Mouse (Mus musculus): ENCODE results near the gene Wdhd1.

Wdhd1 gene

DNA sequence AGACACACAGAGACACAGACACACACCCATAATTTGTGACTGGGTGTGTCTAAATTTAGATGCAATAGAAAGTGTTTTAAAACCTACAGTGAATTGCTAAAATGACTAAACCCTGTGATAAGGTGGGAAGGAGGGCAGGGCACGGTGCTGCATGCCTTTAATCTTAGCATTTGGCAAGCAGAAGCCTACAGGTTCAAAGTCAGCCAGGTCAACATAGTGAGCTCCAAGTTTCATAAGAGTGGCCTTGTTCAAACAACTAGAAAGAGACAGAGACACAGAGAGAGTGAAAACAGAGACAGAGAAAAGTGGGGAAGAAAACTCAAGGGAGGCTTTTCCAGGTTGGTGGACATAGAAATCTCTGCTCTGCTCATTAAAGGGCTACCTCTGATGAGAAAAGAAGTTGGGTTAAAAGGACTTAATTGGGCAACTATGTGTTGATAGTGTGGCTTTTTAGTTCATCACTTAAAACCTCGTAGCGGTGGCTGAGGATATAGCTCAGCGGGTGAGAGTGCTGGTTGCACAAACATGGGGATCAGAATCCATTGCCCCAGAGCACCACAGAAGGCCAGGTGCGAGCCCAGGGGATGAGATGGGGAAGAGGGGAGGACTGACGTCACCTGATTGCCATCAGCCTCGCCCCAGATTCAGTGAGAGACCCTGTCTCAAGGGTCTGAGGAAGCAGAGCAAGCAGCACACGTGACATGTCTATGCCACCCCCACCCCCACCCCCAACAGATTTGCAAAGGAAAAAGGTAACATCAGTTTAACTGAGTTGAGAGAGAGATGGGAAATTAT lies 56.2 kb downstream of the Wdhd1 start:
- DNase-seq: no peak

DNA sequence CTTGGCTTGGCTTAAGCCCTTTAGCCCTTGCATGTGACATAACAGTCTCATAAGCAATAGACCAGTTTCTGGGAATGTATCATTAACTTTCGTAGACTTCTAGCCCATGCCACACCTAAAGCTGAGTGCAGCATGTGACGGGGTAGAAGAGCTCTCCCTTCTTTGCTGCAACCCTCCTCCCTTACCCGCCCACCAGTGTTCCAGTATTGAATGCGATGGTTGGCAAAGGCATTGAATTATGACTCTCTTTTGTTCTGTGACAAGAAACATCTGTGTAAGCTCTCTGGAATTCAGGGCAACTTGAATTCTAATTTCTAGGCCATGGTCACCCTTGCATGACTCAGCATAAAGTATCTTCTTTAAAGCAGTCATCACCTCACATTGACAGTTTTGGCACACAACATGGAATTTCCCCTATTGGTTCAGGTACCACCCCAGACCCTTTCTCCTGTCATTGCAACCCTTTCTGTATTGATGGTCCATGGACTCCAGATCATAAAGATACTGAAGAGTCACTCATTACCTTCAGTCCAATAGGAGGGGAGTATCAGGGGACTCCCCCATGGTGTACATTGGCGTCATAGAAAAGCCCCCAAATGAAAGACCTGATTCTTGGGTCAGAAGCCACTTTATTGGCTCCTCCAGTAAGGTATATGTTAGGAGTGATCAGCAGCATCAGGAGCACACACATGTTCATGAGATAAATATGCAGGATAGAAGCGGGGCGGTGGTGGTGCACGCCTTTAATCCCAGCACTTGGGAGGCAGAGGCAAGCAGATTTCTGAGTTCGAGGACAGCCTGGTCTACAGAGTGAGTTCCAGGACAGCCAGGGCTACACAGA lies 57.7 kb downstream of the Wdhd1 start:
- DNase-seq: no peak

DNA sequence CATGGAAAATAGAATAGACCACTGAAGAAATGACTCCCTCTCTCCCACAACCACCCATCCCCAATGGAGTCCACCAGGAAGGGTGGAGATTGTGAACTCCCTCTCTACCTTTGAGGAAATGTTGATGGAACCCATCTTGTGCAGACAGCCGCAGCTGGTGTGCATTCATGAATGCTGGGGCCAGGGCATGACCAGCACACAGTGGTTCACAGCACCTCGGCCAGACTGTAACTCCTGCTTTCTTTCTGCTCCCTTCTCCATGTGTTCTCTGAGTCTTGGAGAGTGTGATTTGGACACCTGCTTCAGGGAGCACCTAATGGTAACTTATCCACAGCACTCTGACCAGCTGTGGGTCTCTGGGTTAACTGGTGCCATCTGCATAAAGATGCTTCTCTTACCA lies 60.1 kb downstream of the Wdhd1 start:
- no peak for DNase-seq

DNA sequence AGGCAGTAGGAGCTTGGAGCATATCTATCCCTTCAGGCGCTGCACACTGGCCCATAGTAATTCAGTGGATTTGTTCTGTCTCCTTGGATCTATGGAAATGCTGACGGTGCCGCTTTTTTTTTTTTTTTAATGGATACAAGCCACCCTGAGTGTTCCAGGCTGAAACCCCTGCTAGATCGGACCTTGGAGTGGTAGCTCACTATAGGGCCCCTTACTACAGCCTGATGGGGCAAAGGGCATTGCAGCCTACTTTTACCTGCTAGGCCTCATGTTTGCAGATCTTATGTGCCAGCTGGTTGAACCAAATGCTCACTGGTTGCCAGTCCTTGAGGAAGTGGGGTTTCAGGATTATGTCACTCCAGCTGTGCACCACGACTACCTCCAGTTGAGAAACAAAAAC lies 62.3 kb downstream of the Wdhd1 start:
- no peak for DNase-seq

DNA sequence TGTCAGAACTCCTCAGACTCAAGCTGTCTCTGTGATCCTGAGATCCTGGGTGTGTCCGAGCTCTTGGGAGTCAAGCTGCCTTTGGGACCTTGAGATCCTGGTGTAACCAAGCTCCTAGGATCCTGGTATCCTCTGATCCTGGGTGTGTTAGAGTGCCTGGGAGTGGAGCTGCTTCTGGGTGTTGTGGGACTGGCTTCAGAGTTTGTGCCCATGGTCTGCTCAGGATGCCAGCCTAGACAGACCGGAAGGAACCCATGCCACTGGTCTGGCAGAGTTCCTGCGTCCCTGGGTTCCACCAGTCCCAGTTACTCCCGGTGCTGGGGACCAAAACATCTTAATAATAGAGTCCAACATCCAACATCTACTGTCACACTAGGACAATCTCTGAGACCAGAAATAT lies 63.4 kb downstream of the Wdhd1 start:
- no peak for DNase-seq

DNA sequence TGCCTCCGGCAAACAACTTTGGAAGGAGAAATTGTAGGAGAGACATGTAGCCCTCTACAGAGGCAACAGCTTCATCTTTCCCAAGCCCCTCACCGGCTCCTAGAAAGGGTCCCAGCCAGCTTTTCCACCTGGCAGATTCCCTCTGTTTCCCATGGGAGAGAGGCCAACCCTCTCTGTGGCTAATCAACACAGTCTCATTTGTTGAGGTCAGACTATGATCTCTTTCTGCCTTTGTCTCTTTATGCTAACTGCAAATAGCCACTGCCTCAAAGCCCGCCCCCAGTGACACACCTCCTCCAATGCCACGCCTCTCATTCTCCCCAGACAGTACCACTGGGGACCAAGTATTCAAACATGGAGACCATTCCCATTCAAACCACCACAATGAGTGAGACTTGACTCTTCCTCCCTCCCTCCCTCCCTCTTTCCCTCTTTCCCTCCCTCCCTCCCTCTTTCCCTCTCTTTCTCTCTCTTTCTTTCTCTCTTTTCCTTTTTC lies 66.9 kb downstream of the Wdhd1 start:
- DNase-seq: no peak

DNA sequence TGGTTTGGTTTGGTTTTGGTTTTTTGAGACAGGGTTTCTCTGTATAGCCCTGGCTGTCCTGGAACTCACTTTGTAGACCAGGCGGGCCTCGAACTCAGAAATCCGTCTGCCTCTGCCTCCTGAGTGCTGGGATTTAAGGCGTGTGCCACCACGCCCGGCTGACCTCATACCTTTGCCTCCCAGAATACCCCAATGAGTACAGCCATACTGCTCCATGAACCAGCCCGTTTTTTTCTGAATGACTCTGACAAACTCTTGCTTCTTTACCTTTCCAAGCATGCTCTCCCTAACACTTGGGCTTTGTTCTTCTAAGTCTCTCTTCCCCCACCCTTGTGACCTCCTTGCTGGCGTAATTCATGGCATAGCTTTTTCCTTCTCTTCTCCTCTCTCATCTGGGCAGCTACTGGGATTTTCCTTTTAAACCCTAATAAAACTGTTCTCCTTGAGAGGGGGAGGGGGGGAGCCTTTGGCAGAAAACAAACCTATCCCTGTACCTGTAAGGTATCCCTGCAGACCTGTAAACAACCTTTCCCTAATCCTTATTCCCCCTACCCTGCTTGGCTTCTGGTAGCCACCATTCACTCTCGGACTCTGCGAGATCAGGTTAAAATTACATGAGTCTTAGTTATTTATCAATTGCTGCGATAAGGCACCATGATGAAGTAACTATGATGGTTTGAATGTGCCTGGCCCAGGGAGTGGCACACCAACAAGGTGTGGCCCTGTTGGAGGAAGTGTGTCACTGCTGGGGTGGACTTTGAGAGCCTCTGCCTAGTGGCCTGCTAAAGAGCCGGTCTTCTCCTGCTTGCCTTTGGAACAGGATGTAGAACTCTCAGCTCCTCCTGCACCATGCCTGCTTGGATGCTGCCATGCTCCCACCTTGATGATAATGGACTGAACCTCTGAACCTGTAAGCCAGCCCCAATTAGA lies 67.8 kb downstream of the Wdhd1 start:
- DNase-seq: no peak

DNA sequence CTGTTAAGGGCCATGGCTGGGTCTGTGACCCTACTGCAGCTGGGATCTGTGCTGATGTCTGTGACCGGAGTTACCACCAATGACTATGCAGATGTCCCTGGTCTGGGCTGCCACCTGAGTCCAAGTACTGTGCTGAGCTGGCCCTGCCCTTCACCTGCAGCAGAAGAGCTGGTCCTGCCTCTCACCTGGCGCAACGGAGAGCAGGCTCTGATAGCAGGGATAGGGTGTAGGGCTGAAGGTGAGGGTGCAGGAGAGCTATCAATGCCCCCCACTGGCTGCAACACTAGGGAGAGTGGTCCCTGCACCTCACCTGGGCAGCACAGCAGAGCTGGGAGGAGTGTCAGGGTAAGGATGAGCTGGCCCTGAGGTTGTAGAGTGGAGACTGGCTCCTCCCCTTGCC lies 70.1 kb downstream of the Wdhd1 start:
- DNase-seq: no peak

DNA sequence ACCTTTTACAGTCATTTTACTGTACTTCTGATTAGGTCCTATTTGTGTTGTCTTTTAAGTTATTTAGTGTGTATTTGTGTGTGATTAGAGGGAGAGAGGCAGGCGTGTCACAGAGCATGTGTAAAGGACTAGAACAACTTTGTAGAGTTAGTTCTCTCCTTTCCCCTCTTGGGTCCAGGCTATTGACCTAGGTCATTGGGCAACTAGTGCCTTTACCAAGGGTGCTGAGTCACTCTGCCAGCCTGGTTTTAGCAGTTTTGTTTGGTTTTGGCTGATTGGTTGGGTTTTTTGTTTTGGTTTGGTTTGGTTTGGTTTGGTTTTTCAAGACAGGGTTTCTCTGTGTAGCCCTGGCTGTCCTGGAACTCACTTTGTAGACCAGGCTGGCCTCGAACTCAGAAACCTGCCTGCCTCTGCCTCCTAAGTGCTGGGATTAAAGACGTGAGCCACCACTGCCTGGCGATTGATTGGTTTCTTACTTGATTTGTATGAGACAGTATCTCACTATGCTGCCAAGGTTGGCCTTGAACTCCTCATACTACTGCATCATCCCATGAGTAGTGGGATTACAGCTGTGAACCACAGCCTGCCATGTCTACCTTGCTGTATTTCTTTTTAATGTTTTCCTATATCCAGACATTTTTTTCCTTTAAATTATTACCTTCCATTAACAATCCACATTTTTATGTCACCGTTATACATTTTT lies 71.2 kb downstream of the Wdhd1 start:
- DNase-seq: no peak

DNA sequence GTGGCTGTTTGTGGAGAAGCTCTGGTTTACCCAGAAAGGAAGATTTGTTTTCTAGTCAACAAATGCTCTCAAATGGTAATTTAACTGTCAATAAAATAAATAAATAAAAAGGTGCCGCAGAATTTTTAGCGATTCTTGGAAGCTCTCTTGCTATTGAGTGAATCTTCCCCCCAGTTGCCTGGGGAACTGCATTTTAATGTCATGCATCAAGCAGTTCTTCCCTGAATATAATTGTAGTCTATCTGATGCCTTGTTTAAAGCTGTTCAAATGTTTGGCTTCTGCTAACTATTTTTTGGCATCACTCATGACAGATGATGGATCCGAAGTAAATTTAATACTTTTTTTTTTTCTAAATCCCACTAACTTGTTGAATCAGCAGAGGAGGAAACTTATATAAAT lies 79.3 kb downstream of the Wdhd1 start:
- no peak for DNase-seq

DNA sequence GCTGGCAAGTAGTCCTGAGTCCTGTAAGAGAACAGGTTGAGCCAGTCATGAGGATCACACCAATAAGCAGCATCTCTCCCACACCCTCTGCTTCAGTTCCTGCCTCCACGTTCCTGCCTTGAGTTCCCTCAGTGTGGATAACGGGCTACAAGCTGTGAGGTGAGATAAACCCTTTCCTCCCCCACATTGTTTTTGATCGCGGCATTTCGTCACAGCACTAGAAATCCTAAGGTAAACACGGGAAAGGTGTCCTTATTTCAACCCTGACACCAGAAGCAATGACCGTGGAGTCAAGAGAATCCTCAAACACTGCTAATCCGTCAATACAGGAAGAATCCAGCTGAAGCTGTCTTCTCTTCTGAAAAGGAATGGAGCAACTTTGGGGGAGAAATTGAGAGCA lies 79.9 kb downstream of the Wdhd1 start:
- no peak for DNase-seq

DNA sequence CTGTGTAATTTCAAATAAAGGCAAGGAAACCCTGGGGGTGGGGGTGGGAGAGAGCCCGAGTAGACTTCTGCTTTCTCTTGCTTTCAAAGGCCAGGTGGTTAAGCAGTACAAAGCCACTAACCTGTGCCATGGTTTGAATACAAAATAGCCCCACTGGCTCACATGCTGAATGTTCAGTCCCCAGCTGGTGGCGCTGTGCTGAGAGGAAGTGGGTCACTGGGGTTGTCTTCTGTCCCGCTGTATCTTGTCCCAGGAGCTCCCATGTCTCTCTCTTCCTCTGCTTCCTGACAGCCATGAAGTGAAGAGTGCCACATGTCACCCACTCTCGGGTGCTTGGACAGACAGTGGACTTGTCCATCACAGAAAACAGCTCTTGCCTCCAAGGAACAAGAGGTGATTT lies 82.6 kb downstream of the Wdhd1 start:
- no peak for DNase-seq

DNA sequence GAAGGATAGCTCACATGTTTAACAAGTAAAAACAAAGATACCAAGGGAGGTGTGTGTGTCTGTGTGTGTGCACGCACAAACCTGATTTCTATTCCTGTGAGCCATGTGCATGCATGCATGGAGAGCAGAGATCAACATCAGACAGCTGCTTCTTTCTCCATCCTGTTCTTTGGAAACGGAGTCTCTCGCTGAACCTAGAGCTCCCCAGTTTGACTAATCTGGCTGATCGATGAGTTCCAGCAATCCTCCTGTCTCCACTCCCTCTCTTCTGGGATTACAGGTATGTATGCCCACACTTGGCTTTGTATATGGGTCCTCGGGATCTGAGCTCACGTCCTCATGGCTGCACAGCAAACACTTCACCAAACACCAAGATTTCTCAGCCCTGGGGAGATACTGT lies 83.2 kb downstream of the Wdhd1 start:
- no peak for DNase-seq

DNA sequence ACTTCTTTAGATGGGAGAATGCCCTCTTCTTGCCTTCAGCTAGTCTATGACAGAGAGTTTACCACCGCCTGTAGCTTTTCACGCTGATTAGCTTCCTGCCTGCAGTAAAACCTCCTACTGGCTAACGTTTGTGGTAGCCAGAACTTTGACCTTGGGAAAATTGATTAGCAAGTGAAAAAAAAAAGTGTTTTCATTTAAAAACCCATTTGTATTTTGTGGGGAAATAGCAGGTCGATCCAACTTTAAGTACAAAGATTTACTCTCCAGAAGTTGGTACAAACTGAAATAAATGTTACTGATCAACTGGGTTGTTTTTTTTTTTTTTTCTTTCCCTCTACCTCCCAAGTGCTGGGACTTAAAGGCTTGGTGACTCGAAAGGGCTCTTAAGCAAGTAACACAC lies 84.8 kb downstream of the Wdhd1 start:
- no peak for DNase-seq

Data from kidney, postnatal 10 days (tissue).